Mouse (Mus musculus): ENCODE data around the gene Zdhhc19. TPM values are rescaled to one million over a fixed set of nuclear protein-coding genes. Genes with fewer than 3 reads are reported as not detected.

Gene Zdhhc19
- polyA plus RNA-seq, 1 experiment from 2014 or later, result not detected

- H3K9ac ChIP-seq (ENCODE audit: low read length), result no peak overlapping the region
- H3K4me1 ChIP-seq (ENCODE audit: control insufficient read depth, insufficient read depth, low read length), result peaks cover 19% of the 10 kb centered on the region
- DNase-seq (ENCODE audit: low spot score, missing footprints) (no peak), ATAC-seq (ENCODE audit: low FRiP score) (no peak)
- H3K27me3 ChIP-seq (ENCODE audit: control insufficient read depth, insufficient read depth, low read length), result no peaks in the 10 kb centered on the region
- WGBS, result 33% methylated on average over 5 of the region's 5 CpGs
- no peaks in the 10 kb centered on the region for H3K9me3 ChIP-seq (ENCODE audit: control insufficient read depth, low read length)
- no peak overlapping the region for H3K27ac ChIP-seq (ENCODE audit: low read depth, low read length)
- H3K4me2 ChIP-seq, result no peak overlapping the region
- no peak overlapping the region for H3K4me3 ChIP-seq (ENCODE audit: low read depth, low read length)
- no peaks in the 10 kb centered on the region for H3K36me3 ChIP-seq (ENCODE audit: control insufficient read depth, insufficient read depth, low read length)
These were observed 42.0 kb downstream of the Zdhhc19 start for GRCm38 (mm10) chr16:32537867-32538660.

- H3K4me1 ChIP-seq (ENCODE audit: control insufficient read depth, insufficient read depth, low read length), result peaks cover 13% of the 10 kb centered on the region
- no peak overlapping the region for H3K9ac ChIP-seq (ENCODE audit: low read length)
- H3K4me3 ChIP-seq (ENCODE audit: low read depth, low read length), result no peak overlapping the region
- peak; percentile 46; the same call in 1 of the 2 replicates for ATAC-seq (ENCODE audit: low FRiP score)
- no peak overlapping the region for H3K27ac ChIP-seq (ENCODE audit: low read depth, low read length)
- peak; percentile 94 for DNase-seq (ENCODE audit: low spot score, missing footprints)
- WGBS, result 23% methylated on average over 3 of the region's 3 CpGs
- no peaks in the 10 kb centered on the region for H3K27me3 ChIP-seq (ENCODE audit: control insufficient read depth, insufficient read depth, low read length)
- H3K9me3 ChIP-seq (ENCODE audit: control insufficient read depth, low read length), result no peaks in the 10 kb centered on the region
- H3K36me3 ChIP-seq (ENCODE audit: control insufficient read depth, insufficient read depth, low read length), result no peaks in the 10 kb centered on the region
- H3K4me2 ChIP-seq, result no peak overlapping the region
These were observed 42.7 kb downstream of the Zdhhc19 start for GRCm38 (mm10) chr16:32538761-32539255.

GRCm38 (mm10) chr16:32541338-32542179, 45.5 kb downstream of the Zdhhc19 start:
- ATAC-seq (ENCODE audit: low FRiP score) (no peak), DNase-seq (ENCODE audit: low spot score, missing footprints) (no peak)
- 89% methylated on average over 6 of the region's 6 CpGs for WGBS
- H3K36me3 ChIP-seq (ENCODE audit: control insufficient read depth, insufficient read depth, low read length), result no peaks in the 10 kb centered on the region
- H3K4me1 ChIP-seq (ENCODE audit: control insufficient read depth, insufficient read depth, low read length), result peaks cover 4% of the 10 kb centered on the region; the same call in 1 of the 2 replicates
- H3K9me3 ChIP-seq (ENCODE audit: control insufficient read depth, low read length), result no peaks in the 10 kb centered on the region
- no peak overlapping the region for H3K9ac ChIP-seq (ENCODE audit: low read length)
- no peak overlapping the region for H3K4me2 ChIP-seq
- no peak overlapping the region for H3K4me3 ChIP-seq (ENCODE audit: low read depth, low read length)
- no peaks in the 10 kb centered on the region for H3K27me3 ChIP-seq (ENCODE audit: control insufficient read depth, insufficient read depth, low read length)
- H3K27ac ChIP-seq (ENCODE audit: low read depth, low read length), result no peak overlapping the region

- 82% methylated on average over 3 of the region's 3 CpGs for WGBS
- no peaks in the 10 kb centered on the region for H3K27me3 ChIP-seq (ENCODE audit: control insufficient read depth, insufficient read depth, low read length)
- H3K36me3 ChIP-seq (ENCODE audit: control insufficient read depth, insufficient read depth, low read length), result no peaks in the 10 kb centered on the region
- no peak overlapping the region for H3K4me3 ChIP-seq (ENCODE audit: low read depth, low read length)
- peaks cover 2% of the 10 kb centered on the region; the same call in 1 of the 2 replicates for H3K4me1 ChIP-seq (ENCODE audit: control insufficient read depth, insufficient read depth, low read length)
- no peak for ATAC-seq (ENCODE audit: low FRiP score)
- H3K27ac ChIP-seq (ENCODE audit: low read depth, low read length), result no peak overlapping the region
- H3K9ac ChIP-seq (ENCODE audit: low read length), result no peak overlapping the region
- no peak for DNase-seq (ENCODE audit: low spot score, missing footprints)
- no peaks in the 10 kb centered on the region for H3K9me3 ChIP-seq (ENCODE audit: control insufficient read depth, low read length)
- no peak overlapping the region for H3K4me2 ChIP-seq
These were observed 47.4 kb downstream of the Zdhhc19 start for GRCm38 (mm10) chr16:32543422-32543821.

- Histone ChIP-seq H3K27me3 (ENCODE audit: control insufficient read depth, insufficient read depth, low read length) (no peaks in the 10 kb centered on the region), H3K4me1 (ENCODE audit: control insufficient read depth, insufficient read depth, low read length) (no peaks in the 10 kb centered on the region), H3K4me2 (no peak overlapping the region), H3K9ac (ENCODE audit: low read length) (no peak overlapping the region), H3K36me3 (ENCODE audit: control insufficient read depth, insufficient read depth, low read length) (no peaks in the 10 kb centered on the region), H3K27ac (ENCODE audit: low read depth, low read length) (no peak overlapping the region), H3K4me3 (ENCODE audit: low read depth, low read length) (no peak overlapping the region), H3K9me3 (ENCODE audit: control insufficient read depth, low read length) (no peaks in the 10 kb centered on the region)
- 72% methylated on average over 10 of the region's 10 CpGs for WGBS
- DNase-seq (ENCODE audit: low spot score, missing footprints) (no peak), ATAC-seq (ENCODE audit: low FRiP score) (no peak)
These were observed 51.3 kb downstream of the Zdhhc19 start for GRCm38 (mm10) chr16:32547156-32548068.

- ATAC-seq (ENCODE audit: low FRiP score) (no peak), DNase-seq (ENCODE audit: low spot score, missing footprints) (no peak)
- Histone ChIP-seq H3K4me1 (ENCODE audit: control insufficient read depth, insufficient read depth, low read length) (no peaks in the 10 kb centered on the region), H3K36me3 (ENCODE audit: control insufficient read depth, insufficient read depth, low read length) (no peaks in the 10 kb centered on the region), H3K9ac (ENCODE audit: low read length) (no peak overlapping the region), H3K4me2 (no peak overlapping the region), H3K9me3 (ENCODE audit: control insufficient read depth, low read length) (no peaks in the 10 kb centered on the region), H3K27me3 (ENCODE audit: control insufficient read depth, insufficient read depth, low read length) (no peaks in the 10 kb centered on the region), H3K4me3 (ENCODE audit: low read depth, low read length) (no peak overlapping the region), H3K27ac (ENCODE audit: low read depth, low read length) (no peak overlapping the region)
- 81% methylated on average over 4 of the region's 4 CpGs for WGBS
These were observed 54.0 kb downstream of the Zdhhc19 start for GRCm38 (mm10) chr16:32550084-32550483.

- no peaks in the 10 kb centered on the region for H3K27me3 ChIP-seq (ENCODE audit: control insufficient read depth, insufficient read depth, low read length)
- no peak overlapping the region for H3K4me3 ChIP-seq (ENCODE audit: low read depth, low read length)
- no peak overlapping the region for H3K27ac ChIP-seq (ENCODE audit: low read depth, low read length)
- H3K4me1 ChIP-seq (ENCODE audit: control insufficient read depth, insufficient read depth, low read length), result no peaks in the 10 kb centered on the region
- ATAC-seq (ENCODE audit: low FRiP score) (no peak), DNase-seq (ENCODE audit: low spot score, missing footprints) (no peak)
- H3K9ac ChIP-seq (ENCODE audit: low read length), result no peak overlapping the region
- H3K9me3 ChIP-seq (ENCODE audit: control insufficient read depth, low read length), result no peaks in the 10 kb centered on the region
- WGBS, result 83% methylated on average over 5 of the region's 5 CpGs
- no peak overlapping the region for H3K4me2 ChIP-seq
- H3K36me3 ChIP-seq (ENCODE audit: control insufficient read depth, insufficient read depth, low read length), result no peaks in the 10 kb centered on the region
These were observed 54.4 kb downstream of the Zdhhc19 start for GRCm38 (mm10) chr16:32550487-32550886.

GRCm38 (mm10) chr16:32551346-32551747, 55.3 kb downstream of the Zdhhc19 start:
- Histone ChIP-seq H3K27me3 (ENCODE audit: control insufficient read depth, insufficient read depth, low read length) (no peaks in the 10 kb centered on the region), H3K4me1 (ENCODE audit: control insufficient read depth, insufficient read depth, low read length) (no peaks in the 10 kb centered on the region), H3K27ac (ENCODE audit: low read depth, low read length) (no peak overlapping the region), H3K9me3 (ENCODE audit: control insufficient read depth, low read length) (no peaks in the 10 kb centered on the region), H3K9ac (ENCODE audit: low read length) (no peak overlapping the region), H3K4me2 (no peak overlapping the region), H3K36me3 (ENCODE audit: control insufficient read depth, insufficient read depth, low read length) (no peaks in the 10 kb centered on the region), H3K4me3 (ENCODE audit: low read depth, low read length) (no peak overlapping the region)
- 65% methylated on average over 2 of the region's 2 CpGs for WGBS
- DNase-seq (ENCODE audit: low spot score, missing footprints) (no peak), ATAC-seq (ENCODE audit: low FRiP score) (no peak)
